Mouse (Mus musculus) left cerebral cortex, postnatal 36 days (tissue): Measurements from ENCODE around the gene Hells. TPM values are rescaled to one million over a fixed set of nuclear protein-coding genes. Genes with fewer than 3 reads are reported as not detected.

Experiments used
- DNase-seq, 2 experiments: peaks; one replicate each; pipeline ENCODE4 v3.0.0; 2021 to 2022; ENCODE audit warnings: low spot score in 2 of 2, mixed read lengths in 1 of 2
- intact Hi-C: fragments of 180-260 bp; cut with DNase I; formaldehyde crosslinking; loops from one replicate; pipeline ENCODE4 v1.15.1; 2025
- total RNA-seq, 2 experiments: library from RNA; stranded (reverse); gene quantifications; 2 replicates each; pipeline ENCODE4 v1.2.3; 2021

Hells gene
- total RNA-seq = 1 to 10 TPM; 2.1 to 7.1 TPM

- intact Hi-C loops = no loop called here
- DNase-seq = peak; percentile 75 to 82
These were observed at the start of gene Hells for GRCm38 (mm10) chr19:38930788-38931565. TSS of gene Hells (plus strand) at chr19:38930915.

GRCm38 (mm10) chr19:38901146-38902135, 29.3 kb upstream of the Hells start:
- intact Hi-C loops = no loop called here
- no peak for DNase-seq

GRCm38 (mm10) chr19:38902501-38902900, 28.2 kb upstream of the Hells start:
- no peak for DNase-seq
- intact Hi-C loops = no loop called here

- intact Hi-C loops = no loop called here
- no peak for DNase-seq
These were observed 16.9 kb upstream of the Hells start for GRCm38 (mm10) chr19:38913786-38914185.

- intact Hi-C loops = loop anchor here (5.0 kb wide), 1 partner anchor 488 kb away; no protein-coding TSS in a partner anchor
- DNase-seq = no peak
These were observed 15.8 kb upstream of the Hells start for GRCm38 (mm10) chr19:38914926-38915325.

GRCm38 (mm10) chr19:38915677-38916076, 15.0 kb upstream of the Hells start:
- DNase-seq = no peak
- intact Hi-C loops = loop anchor here (5.0 kb wide), 1 partner anchor 488 kb away; no protein-coding TSS in a partner anchor

GRCm38 (mm10) chr19:38928481-38929158, 2.1 kb upstream of the Hells start:
- intact Hi-C loops = no loop called here
- DNase-seq = no peak

GRCm38 (mm10) chr19:38929471-38930251, 1.1 kb upstream of the Hells start:
- intact Hi-C loops = no loop called here

GRCm38 (mm10) chr19:38930252-38930787, 395 bp upstream of the Hells start:
- intact Hi-C loops = no loop called here
- no peak for DNase-seq

More at GRCm38 (mm10) chr19:38929471-38930251, 1.1 kb upstream of the Hells start:
- DNase-seq = peak; percentile 8 to 9

GRCm38 (mm10) chr19:38931566-38931890, 813 bp downstream of the Hells start:
- intact Hi-C loops = no loop called here
- DNase-seq = no peak

GRCm38 (mm10) chr19:38944590-38945307, 14.0 kb downstream of the Hells start:
- DNase-seq = no peak
- intact Hi-C loops = no loop called here

GRCm38 (mm10) chr19:38970741-38971140, 40.0 kb downstream of the Hells start:
- no peak for DNase-seq
- intact Hi-C loops = no loop called here

- DNase-seq = no peak
These were observed 41.9 kb downstream of the Hells start for GRCm38 (mm10) chr19:38972581-38972980.

GRCm38 (mm10) chr19:38973666-38974065, 43.0 kb downstream of the Hells start:
- DNase-seq = no peak
- intact Hi-C loops = no loop called here

More at GRCm38 (mm10) chr19:38972581-38972980, 41.9 kb downstream of the Hells start:
- intact Hi-C loops = no loop called here

GRCm38 (mm10) chr19:38976269-38976668, 45.6 kb downstream of the Hells start:
- no peak for DNase-seq
- intact Hi-C loops = no loop called here

- peak; percentile 60 to 68 for DNase-seq
- intact Hi-C loops = loop anchor here (2.0 to 10.0 kb wide), 2 partner anchors 1243 to 1353 kb away; no protein-coding TSS in a partner anchor
These were observed 51.3 kb downstream of the Hells start for GRCm38 (mm10) chr19:38981966-38982365.

GRCm38 (mm10) chr19:38998248-38998647, 67.5 kb downstream of the Hells start:
- no peak for DNase-seq
- intact Hi-C loops = no loop called here

GRCm38 (mm10) chr19:38998676-38999075, 68.0 kb downstream of the Hells start:
- intact Hi-C loops = no loop called here
- DNase-seq = no peak
